Mouse (Mus musculus) testis, adult 2 months (tissue): ENCODE data around the gene Txnl4b.

Experiments used
- CTCF ChIP-seq: fragments of 200-500 bp; IDR thresholded peaks from 2 replicates; pipeline ENCODE4 v1.5.1; 2012; ENCODE audit warnings: low read depth, mild to moderate bottlenecking, inconsistent platforms, low read length, moderate library complexity; ENCODE audit not compliant: control insufficient read depth, insufficient read depth, insufficient replicate concordance
- POLR2A ChIP-seq: fragments of 200-500 bp; IDR thresholded peaks from 2 replicates; pipeline ENCODE4 v1.6.1; 2012; ENCODE audit warnings: low read depth, mild to moderate bottlenecking, inconsistent platforms, low read length, moderate library complexity; ENCODE audit not compliant: control insufficient read depth

- TF ChIP-seq POLR2A (no peak), CTCF (no peak)
Observed at GRCm38 (mm10) chr8:109576311-109576710, 10.6 kb downstream of the Txnl4b start.
